Mouse (Mus musculus): ENCODE results near the gene Gm42421.

GRCm38 (mm10) chr5:143975631-143975933 lies 47.6 kb downstream of the Gm42421 start:
- TF ChIP-seq CTCF (IDR thresholded peaks at IDR 0.05; ENCODE audit: low read depth), result no peak
- no peak for TF ChIP-seq EP300 (optimal IDR thresholded peaks at IDR 0.05)

Measured in stomach, postnatal 0 days (tissue).